Mouse (Mus musculus): ENCODE measurements around the gene Rhot2. TPM values are rescaled to one million over a fixed set of nuclear protein-coding genes. Genes with fewer than 3 reads are reported as not detected.

Rhot2 gene
- polyA plus RNA-seq, 1 experiment from 2014 or later = 11.2 TPM

Small RNAs within 50 kb of the gene (microRNA-seq; reads per million reads assigned to microRNA genes)
- gene Mir3082 = 0.10 to 0.64 reads per million in 2 experiments

Other genes with a start within 250 kb of the Rhot2 start
- 0.28 TPM in 1 of 2 replicates, not detected in the other for gene Gng13, start 127.7 kb downstream of the Rhot2 start, polyA plus RNA-seq (2015; fragmentation: Nextera tagmentation; extraction: Ambion mirVana)
- gene Chtf18, start 117.4 kb downstream of the Rhot2 start, polyA plus RNA-seq (2015; fragmentation: Nextera tagmentation; extraction: Ambion mirVana) = 3.2 and 4.6 TPM in 2 replicates
- gene Rpusd1, start 117.2 kb downstream of the Rhot2 start, polyA plus RNA-seq (2015; fragmentation: Nextera tagmentation; extraction: Ambion mirVana) = 8.7 and 9.4 TPM in 2 replicates
- not detected in 2 replicates for gene Mslnl, start 108.8 kb downstream of the Rhot2 start, polyA plus RNA-seq (2015; fragmentation: Nextera tagmentation; extraction: Ambion mirVana)
- gene Msln, start 90.5 kb downstream of the Rhot2 start, polyA plus RNA-seq (2015; fragmentation: Nextera tagmentation; extraction: Ambion mirVana) = 1.4 and 1.7 TPM in 2 replicates
- gene Narfl, start 71.1 kb downstream of the Rhot2 start, polyA plus RNA-seq (2015; fragmentation: Nextera tagmentation; extraction: Ambion mirVana) = 36.6 and 38.7 TPM in 2 replicates
- gene Haghl, start 59.2 kb downstream of the Rhot2 start, polyA plus RNA-seq (2015; fragmentation: Nextera tagmentation; extraction: Ambion mirVana) = 31.4 and 32.9 TPM in 2 replicates
- gene Ccdc78, start 58.3 kb downstream of the Rhot2 start, polyA plus RNA-seq (2015; fragmentation: Nextera tagmentation; extraction: Ambion mirVana) = 0.16 and 0.22 TPM in 2 replicates
- gene Fam173a, start 52.0 kb downstream of the Rhot2 start, polyA plus RNA-seq (2015; fragmentation: Nextera tagmentation; extraction: Ambion mirVana) = 55.4 and 60.9 TPM in 2 replicates
- gene AC134908.4, start 49.2 kb downstream of the Rhot2 start, polyA plus RNA-seq (2015; fragmentation: Nextera tagmentation; extraction: Ambion mirVana) = 0.35 and 0.65 TPM in 2 replicates
- 22.8 and 28.7 TPM in 2 replicates for gene Metrn, start 47.7 kb downstream of the Rhot2 start, polyA plus RNA-seq (2015; fragmentation: Nextera tagmentation; extraction: Ambion mirVana)
- 0.72 and 0.95 TPM in 2 replicates for gene Fbxl16, start 35.8 kb downstream of the Rhot2 start, polyA plus RNA-seq (2015; fragmentation: Nextera tagmentation; extraction: Ambion mirVana)
- 11.8 and 12.4 TPM in 2 replicates for gene Wdr24, start 21.2 kb downstream of the Rhot2 start, polyA plus RNA-seq (2015; fragmentation: Nextera tagmentation; extraction: Ambion mirVana)
- gene Jmjd8, start 16.0 kb downstream of the Rhot2 start, polyA plus RNA-seq (2015; fragmentation: Nextera tagmentation; extraction: Ambion mirVana) = 17.9 and 23.0 TPM in 2 replicates
- gene Stub1, start 11.4 kb downstream of the Rhot2 start, polyA plus RNA-seq (2015; fragmentation: Nextera tagmentation; extraction: Ambion mirVana) = 186 and 212 TPM in 2 replicates
- 13.6 and 17.2 TPM in 2 replicates for gene Rhbdl1, start 7.6 kb downstream of the Rhot2 start, polyA plus RNA-seq (2015; fragmentation: Nextera tagmentation; extraction: Ambion mirVana)
- gene Gm20683, start 3.1 kb downstream of the Rhot2 start, polyA plus RNA-seq (2015; fragmentation: Nextera tagmentation; extraction: Ambion mirVana) = 4.3 and 4.5 TPM in 2 replicates
- 3.5 and 5.5 TPM in 2 replicates for gene Wdr90, start 16.6 kb upstream of the Rhot2 start, polyA plus RNA-seq (2015; fragmentation: Nextera tagmentation; extraction: Ambion mirVana)
- gene Mcrip2, start 23.9 kb upstream of the Rhot2 start, polyA plus RNA-seq (2015; fragmentation: Nextera tagmentation; extraction: Ambion mirVana) = 120 and 122 TPM in 2 replicates
- gene Mettl26, start 30.2 kb upstream of the Rhot2 start, polyA plus RNA-seq (2015; fragmentation: Nextera tagmentation; extraction: Ambion mirVana) = 35.5 and 37.9 TPM in 2 replicates
- gene Wfikkn1, start 36.0 kb upstream of the Rhot2 start, polyA plus RNA-seq (2015; fragmentation: Nextera tagmentation; extraction: Ambion mirVana) = 0.15 and 0.19 TPM in 2 replicates
- gene Rab40c, start 74.9 kb upstream of the Rhot2 start, polyA plus RNA-seq (2015; fragmentation: Nextera tagmentation; extraction: Ambion mirVana) = 9.7 and 10.2 TPM in 2 replicates
- gene Pigq, start 100.1 kb upstream of the Rhot2 start, polyA plus RNA-seq (2015; fragmentation: Nextera tagmentation; extraction: Ambion mirVana) = 27.6 and 28.6 TPM in 2 replicates
- not detected in 2 replicates for gene Nhlrc4, start 100.1 kb upstream of the Rhot2 start, polyA plus RNA-seq (2015; fragmentation: Nextera tagmentation; extraction: Ambion mirVana)
- 0.14 TPM in 1 of 2 replicates, not detected in the other for gene A930017K11Rik, start 107.7 kb upstream of the Rhot2 start, polyA plus RNA-seq (2015; fragmentation: Nextera tagmentation; extraction: Ambion mirVana)
- 6.7 and 8.4 TPM in 2 replicates for gene Capn15, start 140.9 kb upstream of the Rhot2 start, polyA plus RNA-seq (2015; fragmentation: Nextera tagmentation; extraction: Ambion mirVana)
- gene Rab11fip3, start 224.7 kb upstream of the Rhot2 start, polyA plus RNA-seq (2015; fragmentation: Nextera tagmentation; extraction: Ambion mirVana) = 9.0 and 10.9 TPM in 2 replicates
- gene Decr2, start 245.5 kb upstream of the Rhot2 start, polyA plus RNA-seq (2015; fragmentation: Nextera tagmentation; extraction: Ambion mirVana) = 18.5 and 22.5 TPM in 2 replicates